Mouse (Mus musculus) heart, adult 2 months (tissue): ENCODE data around the gene Zfp651.

Experiments used
- CTCF ChIP-seq: fragments of 200-600 bp; IDR thresholded peaks from 2 replicates; pipeline ENCODE4 v1.8.1; 2022; ENCODE audit warnings: antibody characterized with exemption, mild to moderate bottlenecking, moderate library complexity
- EP300 ChIP-seq: fragments of 200-500 bp; IDR thresholded peaks from 2 replicates; pipeline ENCODE4 v1.6.1; 2011; ENCODE audit warnings: low read depth, low read length, control low read depth; ENCODE audit not compliant: insufficient read depth
- POLR2A ChIP-seq: fragments of 200-500 bp; IDR thresholded peaks from 2 replicates; pipeline ENCODE4 v1.6.1; 2011; ENCODE audit warnings: mild to moderate bottlenecking, low read depth, low read length, control low read depth; ENCODE audit not compliant: insufficient read depth

DNA sequence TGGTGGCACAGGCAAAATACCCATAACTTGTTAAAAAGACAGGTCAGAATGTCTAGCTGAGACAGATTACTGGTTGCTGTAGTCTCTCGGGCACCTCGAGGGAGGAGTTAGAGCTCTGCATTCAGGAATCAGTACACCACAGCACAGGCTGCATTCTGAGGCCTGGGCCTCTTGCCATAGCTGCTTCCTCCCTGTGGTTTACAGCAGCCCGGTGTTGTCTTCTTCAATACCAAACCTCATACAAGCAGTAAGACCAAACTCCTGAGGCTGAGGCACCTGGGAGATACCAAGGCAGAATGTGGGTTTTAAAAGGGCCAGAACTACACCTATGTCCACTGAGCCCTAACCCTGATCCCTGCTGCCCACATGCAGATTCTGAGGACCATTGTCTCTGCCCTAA, 1.7 kb upstream of the Zfp651 start:
- TF ChIP-seq POLR2A (no peak), EP300 (no peak), CTCF (no peak)
